Comparison of ENCODE assay signal across 25 mouse cellular contexts in genomic region chr8:105010000-105010399, GRCm38 (mm10). TPM values are rescaled to one million over a fixed set of nuclear protein-coding genes. Genes with fewer than 3 reads are reported as not detected.
DNase-seq lines count a peak whose midpoint lies in the region; ATAC-seq lines count a peak whose summit lies in the region.
"Had no signal": no experiment of that assay in that cellular context is flagged by ENCODE, and none has a peak within 500 bp of the region (broad histone marks: within the 10 kb centered on the region; RNA-seq: fewer than 3 reads in every experiment).

No protein-coding gene starts in this region.

- H3K4me2 ChIP-seq in liver, embryonic 16.5 days (ENCODE audit: low read depth, low read length), result no peak overlapping the region
- no peak overlapping the region for H3K4me2 ChIP-seq in liver, embryonic 12.5 days
- H3K4me2 ChIP-seq: embryonic facial prominence, embryonic 13.5 days; forebrain, embryonic 12.5 days; hindbrain, embryonic 12.5 days had no signal

- DNase-seq in kidney, adult 8-10 months, result peak; percentile 42 to 63
- DNase-seq in kidney, postnatal 4 days, result no peak
- peak; percentile 29 to 52 for DNase-seq in kidney, postnatal 36 days
- no peak for DNase-seq in T-cell, adult 2 months (ENCODE audit: low spot score)
- no peak for DNase-seq in adrenal gland, postnatal 14 days
- DNase-seq: adrenal gland, adult 8-10 months; cerebellum, adult 11-12 months; cerebellum, adult 9-10 months; cerebellum, postnatal 36 days; gastrocnemius, postnatal 10 days; heart, adult 18-20 months; heart, postnatal 10 days; heart, postnatal 4 days had no signal

- no peaks in the 10 kb centered on the region for H3K4me1 ChIP-seq in liver, embryonic 16.5 days (ENCODE audit: control insufficient read depth, low read depth, low read length)
- H3K4me1 ChIP-seq in liver, embryonic 12.5 days, result no peaks in the 10 kb centered on the region
- H3K4me1 ChIP-seq: embryonic facial prominence, embryonic 13.5 days; forebrain, embryonic 12.5 days; heart, embryonic 10.5 days; hindbrain, embryonic 12.5 days had no signal

- 55% methylated on average over 2 of the region's 2 CpGs for WGBS in liver, embryonic 16.5 days (ENCODE audit: insufficient replicate concordance)
- 62% methylated on average over 2 of the region's 2 CpGs for WGBS in liver, embryonic 12.5 days (ENCODE audit: insufficient replicate concordance)

- no peak overlapping the region for H3K4me3 ChIP-seq in liver, embryonic 16.5 days (ENCODE audit: low read depth, low read length)
- H3K4me3 ChIP-seq in liver, embryonic 12.5 days, result no peak overlapping the region
- H3K4me3 ChIP-seq: embryonic facial prominence, embryonic 13.5 days; forebrain, embryonic 12.5 days; heart, embryonic 10.5 days; hindbrain, embryonic 12.5 days had no signal

- no peak overlapping the region for H3K9ac ChIP-seq in liver, embryonic 16.5 days (ENCODE audit: low read depth, low read length)
- no peak overlapping the region for H3K9ac ChIP-seq in liver, embryonic 12.5 days
- H3K9ac ChIP-seq: embryonic facial prominence, embryonic 13.5 days; forebrain, embryonic 12.5 days; hindbrain, embryonic 12.5 days had no signal

- no peaks in the 10 kb centered on the region for H3K9me3 ChIP-seq in liver, embryonic 16.5 days (replicated peaks; ENCODE audit: control insufficient read depth, low read length)
- H3K9me3 ChIP-seq in liver, embryonic 12.5 days (replicated peaks), result 0 out of 2 replicates have a peak, but pooled peaks cover 6% of the 10 kb centered on the region
- H3K9me3 ChIP-seq: embryonic facial prominence, embryonic 13.5 days; forebrain, embryonic 12.5 days; hindbrain, embryonic 12.5 days had no signal

- no peaks in the 10 kb centered on the region for H3K36me3 ChIP-seq in liver, embryonic 16.5 days (ENCODE audit: control insufficient read depth, insufficient read depth)
- no peaks in the 10 kb centered on the region for H3K36me3 ChIP-seq in liver, embryonic 12.5 days
- H3K36me3 ChIP-seq: embryonic facial prominence, embryonic 13.5 days; forebrain, embryonic 12.5 days; heart, embryonic 10.5 days; hindbrain, embryonic 12.5 days had no signal

- ATAC-seq in liver, embryonic 16.5 days (ENCODE audit: low read depth), result peak; percentile 48; the same call in 1 of the 2 replicates
- ATAC-seq in liver, embryonic 12.5 days, result no peak
- ATAC-seq: forebrain, embryonic 16.5 days had no signal

- H3K27ac ChIP-seq in liver, embryonic 16.5 days (ENCODE audit: low read length), result 0 out of 2 replicates have a peak overlapping the region, but pooled peaks have one; percentile 5
- no peak overlapping the region for H3K27ac ChIP-seq in liver, embryonic 12.5 days
- H3K27ac ChIP-seq: embryonic facial prominence, embryonic 13.5 days; forebrain, embryonic 12.5 days; heart, embryonic 10.5 days; hindbrain, embryonic 12.5 days had no signal

- H3K27me3 ChIP-seq in liver, embryonic 16.5 days (ENCODE audit: control insufficient read depth, insufficient read depth, low read depth, low read length), result no peaks in the 10 kb centered on the region
- H3K27me3 ChIP-seq in liver, embryonic 12.5 days (replicated peaks), result no peaks in the 10 kb centered on the region
- H3K27me3 ChIP-seq: embryonic facial prominence, embryonic 13.5 days; forebrain, embryonic 12.5 days; hindbrain, embryonic 12.5 days had no signal

RNA-seq across cellular contexts. Expression of gene Ces2h, which starts 9.3 kb away (rescaled TPM):
- polyA plus RNA-seq in liver, embryonic 16.5 days (2015; fragmentation: Nextera tagmentation; extraction: Ambion mirVana), result not detected in 2 replicates
- polyA plus RNA-seq in liver, embryonic 12.5 days (2016; fragmentation: Nextera tagmentation; extraction: Ambion mirVana), result not detected in 2 replicates
- 0.15 and 2.7 TPM in 2 replicates for total RNA-seq in adrenal gland, postnatal 14 days (2021)
- total RNA-seq: adrenal gland, adult 8-10 months; ES-E14; gastrocnemius, postnatal 10 days; gastrocnemius, postnatal 4 days; heart, adult 18-20 months; heart, postnatal 10 days; heart, postnatal 4 days had no signal
- polyA plus RNA-seq: brain, embryonic 14.5 days; embryonic facial prominence, embryonic 13.5 days; forebrain, embryonic 12.5 days; forebrain, embryonic 16.5 days; frontal cortex, adult 2 months; heart, embryonic 10.5 days; heart, embryonic 14.5 days; hindbrain, embryonic 12.5 days had no signal

RNA-seq across cellular contexts. Expression of gene Ces3a, which starts 38.4 kb away (rescaled TPM):
- 0.71 and 0.83 TPM in 2 replicates for polyA plus RNA-seq in liver, embryonic 16.5 days (2015; fragmentation: Nextera tagmentation; extraction: Ambion mirVana)
- polyA plus RNA-seq in liver, embryonic 12.5 days (2016; fragmentation: Nextera tagmentation; extraction: Ambion mirVana), result not detected in 2 replicates
- 3.1 and 78.7 TPM in 2 replicates for total RNA-seq in adrenal gland, postnatal 14 days (2021)
- total RNA-seq: ES-E14; gastrocnemius, postnatal 10 days; heart, adult 18-20 months; heart, postnatal 10 days; heart, postnatal 4 days had no signal
- polyA plus RNA-seq: brain, embryonic 14.5 days; embryonic facial prominence, embryonic 13.5 days; forebrain, embryonic 12.5 days; forebrain, embryonic 16.5 days; frontal cortex, adult 2 months; heart, embryonic 10.5 days; heart, embryonic 14.5 days; hindbrain, embryonic 12.5 days had no signal

RNA-seq across cellular contexts. Expression of gene Ces2g, which starts 48.5 kb away (rescaled TPM):
- 21.4 and 26.8 TPM in 2 replicates for polyA plus RNA-seq in liver, embryonic 16.5 days (2015; fragmentation: Nextera tagmentation; extraction: Ambion mirVana)
- polyA plus RNA-seq in liver, embryonic 12.5 days (2016; fragmentation: Nextera tagmentation; extraction: Ambion mirVana), result 7.6 and 7.8 TPM in 2 replicates
- 3.5 and 8.3 TPM in 2 replicates for total RNA-seq in adrenal gland, postnatal 14 days (2021)
- polyA plus RNA-seq: forebrain, embryonic 12.5 days; forebrain, embryonic 16.5 days; hindbrain, embryonic 12.5 days had no signal

Comparison
In these comparisons a context has a peak if more than half of its experiments do, and no peak if none do; other contexts are left out.
1. DNase-seq: peak in kidney, adult 8-10 months (2 of 2) and kidney, postnatal 36 days (2 of 2); none in kidney, postnatal 4 days (0 of 2), T-cell, adult 2 months (single experiment) and adrenal gland, postnatal 14 days (single experiment).